9 mouse cellular contexts compared by ENCODE assay signal in genomic region chr1:90840250-90840649, GRCm38 (mm10). TPM values are rescaled to one million over a fixed set of nuclear protein-coding genes. Genes with fewer than 3 reads are reported as not detected.
DNase-seq lines count a peak whose midpoint lies in the region; ATAC-seq and TF ChIP-seq lines count a peak whose summit lies in the region.
"Had no signal": no experiment of that assay in that cellular context is flagged by ENCODE, and none has a peak within 500 bp of the region (broad histone marks: within the 10 kb centered on the region; RNA-seq: fewer than 3 reads in every experiment).

No protein-coding gene starts in this region.

- TF ChIP-seq POLR2A in liver, adult 2 months (IDR thresholded peaks at IDR 0.05; ENCODE audit: extremely low read depth, insufficient read depth, low read length): no peak

- H3K4me3 ChIP-seq in liver, adult 2 months (ENCODE audit: insufficient read depth, low read depth, low read length): no peak overlapping the region
- no peak overlapping the region for H3K4me3 ChIP-seq in liver, embryonic 11.5 days (ENCODE audit: low read depth, low read length)
- no peak overlapping the region for H3K4me3 ChIP-seq in layer of hippocampus, adult 2 months
- H3K4me3 ChIP-seq in stomach, postnatal 0 days (ENCODE audit: low read depth, low read length): peak overlapping the region; percentile 22; the same call in 1 of the 2 replicates
- H3K4me3 ChIP-seq: neural tube, embryonic 12.5 days had no signal

- no peaks in the 10 kb centered on the region for H3K9me3 ChIP-seq in liver, embryonic 11.5 days (ENCODE audit: control insufficient read depth, low read length)
- no peaks in the 10 kb centered on the region for H3K9me3 ChIP-seq in stomach, postnatal 0 days (ENCODE audit: control insufficient read depth, low read length)
- H3K9me3 ChIP-seq: neural tube, embryonic 12.5 days had no signal

- no peak for TF ChIP-seq EP300 in stomach, postnatal 0 days (optimal IDR thresholded peaks at IDR 0.05)

- H3K4me1 ChIP-seq in liver, adult 2 months (ENCODE audit: control insufficient read depth, insufficient read depth, low read length): no peaks in the 10 kb centered on the region
- H3K4me1 ChIP-seq in liver, embryonic 11.5 days (replicated peaks; ENCODE audit: control insufficient read depth, insufficient read depth, low read length): no peaks in the 10 kb centered on the region
- peaks cover 3% of the 10 kb centered on the region for H3K4me1 ChIP-seq in stomach, postnatal 0 days (replicated peaks; ENCODE audit: control insufficient read depth, insufficient read depth)
- H3K4me1 ChIP-seq: neural tube, embryonic 12.5 days had no signal

- H3K27me3 ChIP-seq in liver, adult 2 months (ENCODE audit: control insufficient read depth, insufficient read depth, low read length): no peaks in the 10 kb centered on the region
- no peaks in the 10 kb centered on the region for H3K27me3 ChIP-seq in liver, embryonic 11.5 days (replicated peaks; ENCODE audit: control insufficient read depth, insufficient read depth, low read length)
- no peaks in the 10 kb centered on the region for H3K27me3 ChIP-seq in stomach, postnatal 0 days (ENCODE audit: control insufficient read depth, insufficient read depth, low read length)
- H3K27me3 ChIP-seq: neural tube, embryonic 12.5 days had no signal

- H3K9ac ChIP-seq in liver, adult 2 months (ENCODE audit: low read depth, low read length): no peak overlapping the region
- no peak overlapping the region for H3K9ac ChIP-seq in liver, embryonic 11.5 days (ENCODE audit: low read depth, low read length)
- peak overlapping the region; percentile 23; the same call in 1 of the 2 replicates for H3K9ac ChIP-seq in stomach, postnatal 0 days (ENCODE audit: low read length)
- H3K9ac ChIP-seq: neural tube, embryonic 12.5 days had no signal

- no peak overlapping the region for H3K4me2 ChIP-seq in liver, embryonic 11.5 days
- peak overlapping the region; percentile 61 for H3K4me2 ChIP-seq in stomach, postnatal 0 days (replicated peaks; ENCODE audit: low read depth)
- H3K4me2 ChIP-seq: neural tube, embryonic 12.5 days had no signal

- 10% methylated on average over 4 of the region's 4 CpGs for WGBS in liver, adult 2 months
- 5% methylated on average over 4 of the region's 4 CpGs for WGBS in liver, embryonic 11.5 days
- 2% methylated on average over 4 of the region's 4 CpGs for WGBS in stomach, postnatal 0 days

- ATAC-seq in liver, embryonic 11.5 days (replicated peaks; ENCODE audit: low FRiP score): no peak
- no peak for ATAC-seq in stomach, postnatal 0 days (ENCODE audit: low FRiP score, low TSS enrichment)
- ATAC-seq in erythroblast, adult 5-6 weeks (replicated peaks; ENCODE audit: low FRiP score, poor library complexity, severe bottlenecking): no peak

- H3K27ac ChIP-seq in liver, adult 2 months (replicated peaks; ENCODE audit: insufficient read depth, low read depth, low read length): no peak overlapping the region
- H3K27ac ChIP-seq in liver, embryonic 11.5 days (ENCODE audit: low read depth, low read length): no peak overlapping the region
- no peak overlapping the region for H3K27ac ChIP-seq in layer of hippocampus, adult 2 months
- H3K27ac ChIP-seq in stomach, postnatal 0 days (replicated peaks): 0 out of 2 replicates have a peak overlapping the region, but pooled peaks have one; percentile 30
- H3K27ac ChIP-seq: neural tube, embryonic 12.5 days had no signal

- no peaks in the 10 kb centered on the region for H3K36me3 ChIP-seq in liver, adult 2 months (ENCODE audit: control insufficient read depth, insufficient read depth, low read length)
- H3K36me3 ChIP-seq in liver, embryonic 11.5 days (ENCODE audit: control insufficient read depth, insufficient read depth, low read length): no peaks in the 10 kb centered on the region
- no peaks in the 10 kb centered on the region for H3K36me3 ChIP-seq in stomach, postnatal 0 days (ENCODE audit: control insufficient read depth, insufficient read depth, low read length)
- H3K36me3 ChIP-seq: neural tube, embryonic 12.5 days had no signal

- no peak for DNase-seq in liver, adult 2 months (ENCODE audit: extremely low read depth, low read depth, low spot score)
- DNase-seq in liver, embryonic 11.5 days (ENCODE audit: low spot score): no peak
- DNase-seq in cerebellum, postnatal 14 days: peak; percentile 74 to 75
- peak; percentile 37 to 61 for DNase-seq in heart, adult 9 months (ENCODE audit: low spot score in 2 of 2)
- DNase-seq in layer of hippocampus, adult 2 months (ENCODE audit: low spot score in 2 of 2): peak; percentile 67 to 73
- peak; percentile 83 for DNase-seq in lung, postnatal 10 days
- peak; percentile 54 for DNase-seq in stomach, postnatal 0 days (ENCODE audit: low spot score)

- peak; percentile 43; the same call in 1 of the 2 replicates for TF ChIP-seq CTCF in liver, adult 2 months (IDR thresholded peaks at IDR 0.05; ENCODE audit: low read depth, low read length)
- peak; percentile 95 for TF ChIP-seq CTCF in layer of hippocampus, adult 2 months (conservative IDR thresholded peaks at IDR 0.05)
- peak; percentile 87 for TF ChIP-seq CTCF in stomach, postnatal 0 days (IDR thresholded peaks at IDR 0.05; ENCODE audit: low read depth)

- H3K79me2 ChIP-seq in liver, adult 2 months (ENCODE audit: control insufficient read depth, insufficient read depth, low read length): no peaks in the 10 kb centered on the region

RNA-seq across cellular contexts. Expression of gene Col6a3, which starts 3.5 kb away (rescaled TPM):
- total RNA-seq in liver, adult 2 months (2014; rRNA removed): 5.5 and 9.9 TPM in 2 replicates
- 1.6 and 2.1 TPM in 2 replicates for polyA plus RNA-seq in liver, adult 2 months (2012; rRNA removed)
- 13.1 and 13.7 TPM in 2 replicates for polyA plus RNA-seq in liver, embryonic 11.5 days (2014; fragmentation: Nextera tagmentation; extraction: Ambion mirVana)
- total RNA-seq in layer of hippocampus, adult 2 months (2021): 1 to 10 TPM; 3.4 to 4.0 TPM
- 56.9 and 60.5 TPM in 2 replicates for polyA plus RNA-seq in stomach, postnatal 0 days (2015; fragmentation: Nextera tagmentation; extraction: Ambion mirVana)
- total RNA-seq in erythroblast, adult 5-6 weeks (2015; ENCODE audit: low replicate concordance): 0.21 TPM in 1 of 2 replicates, not detected in the other
- 0.14 TPM in 1 of 2 replicates, not detected in the other for total RNA-seq in erythroblast, adult 5-6 weeks (2017; ENCODE audit: low replicate concordance)

Comparison
In these comparisons a context has a peak if more than half of its experiments do, and no peak if none do; other contexts are left out.
1. DNase-seq: peak in cerebellum, postnatal 14 days (2 of 2), heart, adult 9 months (2 of 2), layer of hippocampus, adult 2 months (2 of 2), lung, postnatal 10 days (single experiment) and stomach, postnatal 0 days (single experiment); none in liver, adult 2 months (single experiment) and liver, embryonic 11.5 days (single experiment).
2. CTCF ChIP-seq: peak in every context shown above with its lines; median percentile 95 in layer of hippocampus, adult 2 months; 87 in stomach, postnatal 0 days; 43 in liver, adult 2 months.